Mouse (Mus musculus) stomach, embryonic 16.5 days (tissue): ENCODE data around the gene Gnaz. TPM values are rescaled to one million over a fixed set of nuclear protein-coding genes. Genes with fewer than 3 reads are reported as not detected.

Experiments
- ATAC-seq: fragments of 200-750 bp; cut with Nextera tagmentation; 2 replicates; pipeline ENCODE4 v1.8.0; 2017; ENCODE audit warnings: moderate number of reproducible peaks, moderate TSS enrichment; ENCODE audit not compliant: insufficient read depth, low FRiP score
- H3K27ac ChIP-seq: fragments of 300-500 bp; sonication (generic); 2 replicates; pipeline ENCODE4 v1.5.1; 2014; ENCODE audit warnings: low read length
- H3K27me3 ChIP-seq: fragments of 300-500 bp; sonication (generic); 2 replicates; pipeline ENCODE4 v1.6.1; 2014; ENCODE audit warnings: low read length, control low read depth, mixed read lengths; ENCODE audit not compliant: control insufficient read depth, insufficient read depth
- H3K36me3 ChIP-seq: fragments of 300-500 bp; sonication (generic); 2 replicates; pipeline ENCODE4 v1.6.1; 2014; ENCODE audit warnings: low read length; ENCODE audit not compliant: control insufficient read depth, insufficient read depth
- H3K4me1 ChIP-seq: fragments of 300-500 bp; sonication (generic); 2 replicates; pipeline ENCODE4 v1.6.1; 2014; ENCODE audit warnings: low read length, control low read depth, mixed read lengths; ENCODE audit not compliant: control insufficient read depth, insufficient read depth
- H3K4me2 ChIP-seq: fragments of 300-500 bp; sonication (generic); 2 replicates; pipeline ENCODE4 v1.6.1; 2014; ENCODE audit warnings: low read depth, low read length, mixed read lengths
- H3K4me3 ChIP-seq: fragments of 300-500 bp; sonication (generic); replicated peaks from 2 replicates; pipeline ENCODE4 v1.5.1; 2014; ENCODE audit warnings: mild to moderate bottlenecking, low read length
- H3K9ac ChIP-seq: fragments of 300-500 bp; sonication (generic); 2 replicates; pipeline ENCODE4 v1.6.1; 2014; ENCODE audit warnings: low read length
- H3K9me3 ChIP-seq: fragments of 300-500 bp; sonication (generic); replicated peaks from 2 replicates; pipeline ENCODE4 v1.6.1; 2016; ENCODE audit warnings: low read length, control low read depth; ENCODE audit not compliant: control insufficient read depth
- whole genome bisulfite sequencing: fragments of 180-500 bp; shearing (Covaris S2); extraction: QIAGEN DNeasy Blood & Tissue Kit; methylation state at CpG from one replicate; pipeline ENCODE4 v1.1.7; 2014; 5-methylcytosine and 5-hydroxymethylcytosine counted together
- polyA plus RNA-seq: library from polyadenylated mRNA; unstranded; fragments of >200 nt; fragmentation: Nextera tagmentation; extraction: Ambion mirVana; gene quantifications from 2 replicates; pipeline ENCODE4 v1.2.1, GENCODE M21; 2015

Gene Gnaz
- polyA plus RNA-seq, 1 experiment from 2014 or later: 3.4 TPM

DNA sequence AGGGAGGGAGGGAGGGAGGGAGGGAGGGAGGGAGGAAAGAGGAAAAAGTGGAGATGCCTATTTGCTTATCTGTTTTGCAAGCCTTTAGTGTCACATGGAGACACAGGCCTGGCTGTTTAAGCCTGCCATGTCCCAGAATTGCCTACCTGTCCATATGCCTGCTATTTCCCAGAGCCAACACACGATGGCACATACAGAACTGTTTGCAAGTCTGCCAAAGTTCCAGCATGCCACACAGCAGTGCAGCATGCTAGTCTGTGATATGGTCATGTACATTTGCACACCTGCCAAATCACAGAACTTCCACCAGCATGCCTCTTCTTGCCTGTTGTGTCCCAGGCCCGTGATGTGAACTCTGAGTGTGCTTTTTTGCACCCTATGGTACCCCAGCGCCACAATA, 36.4 kb upstream of the Gnaz start:
- Histone ChIP-seq H3K27me3 (no peaks in the 10 kb centered on the region), H3K9me3 (no peaks in the 10 kb centered on the region), H3K4me3 (no peak overlapping the region), H3K36me3 (no peaks in the 10 kb centered on the region), H3K27ac (no peak overlapping the region), H3K9ac (no peak overlapping the region), H3K4me2 (no peak overlapping the region), H3K4me1 (no peaks in the 10 kb centered on the region)
- WGBS: 71% methylated on average over 3 of the region's 3 CpGs
- no peak for ATAC-seq

DNA sequence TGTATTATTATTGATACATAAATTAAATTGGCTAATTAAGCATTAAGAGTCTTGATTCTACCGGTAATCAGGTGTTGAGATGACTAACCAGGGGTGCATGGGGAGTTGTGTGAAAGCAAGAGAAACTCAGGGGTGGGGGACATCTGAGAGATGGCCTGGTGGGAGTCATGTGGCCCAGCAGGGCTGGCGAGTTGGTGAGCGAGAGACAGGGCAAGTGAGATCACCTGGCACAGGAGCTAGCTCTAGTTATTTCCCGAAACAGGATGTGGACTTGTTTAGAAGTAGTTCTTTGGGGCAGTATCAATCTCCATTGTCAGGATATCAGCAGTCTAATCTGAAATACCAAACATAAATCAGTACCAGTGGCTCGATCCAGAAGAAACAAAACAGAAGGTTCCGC, 35.3 kb upstream of the Gnaz start:
- no peak overlapping the region for H3K4me2 ChIP-seq
- H3K27ac ChIP-seq: no peak overlapping the region
- H3K9me3 ChIP-seq: no peaks in the 10 kb centered on the region
- no peaks in the 10 kb centered on the region for H3K36me3 ChIP-seq
- H3K4me1 ChIP-seq: no peaks in the 10 kb centered on the region
- WGBS: 63% methylated on average over 6 of the region's 6 CpGs
- no peak overlapping the region for H3K9ac ChIP-seq
- no peak for ATAC-seq
- no peak overlapping the region for H3K4me3 ChIP-seq
- no peaks in the 10 kb centered on the region for H3K27me3 ChIP-seq

DNA sequence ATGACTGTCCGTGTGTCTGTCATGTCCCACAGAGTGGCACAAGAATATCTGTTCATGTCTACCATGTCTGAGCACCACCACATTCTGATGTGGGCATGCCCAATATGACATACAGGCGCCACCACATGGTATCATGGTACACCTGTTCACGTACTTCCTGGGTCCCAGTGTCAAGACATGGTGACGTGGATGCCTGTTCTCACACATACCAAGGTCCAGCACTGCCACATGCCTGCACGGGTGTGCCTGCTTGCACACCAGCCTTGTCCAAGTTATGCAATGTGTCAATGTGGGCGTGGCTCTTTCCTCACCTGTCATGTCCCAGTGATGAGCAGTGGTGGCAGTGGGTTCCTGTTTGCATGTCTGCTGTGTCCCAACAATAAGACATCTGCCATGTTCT, 34.5 kb upstream of the Gnaz start:
- WGBS: 71% methylated on average over 6 of the region's 6 CpGs
- no peak overlapping the region for H3K27ac ChIP-seq
- H3K4me1 ChIP-seq: no peaks in the 10 kb centered on the region
- no peak for ATAC-seq
- no peak overlapping the region for H3K9ac ChIP-seq
- H3K27me3 ChIP-seq: no peaks in the 10 kb centered on the region
- no peaks in the 10 kb centered on the region for H3K9me3 ChIP-seq
- H3K4me3 ChIP-seq: no peak overlapping the region
- H3K36me3 ChIP-seq: no peaks in the 10 kb centered on the region
- no peak overlapping the region for H3K4me2 ChIP-seq

DNA sequence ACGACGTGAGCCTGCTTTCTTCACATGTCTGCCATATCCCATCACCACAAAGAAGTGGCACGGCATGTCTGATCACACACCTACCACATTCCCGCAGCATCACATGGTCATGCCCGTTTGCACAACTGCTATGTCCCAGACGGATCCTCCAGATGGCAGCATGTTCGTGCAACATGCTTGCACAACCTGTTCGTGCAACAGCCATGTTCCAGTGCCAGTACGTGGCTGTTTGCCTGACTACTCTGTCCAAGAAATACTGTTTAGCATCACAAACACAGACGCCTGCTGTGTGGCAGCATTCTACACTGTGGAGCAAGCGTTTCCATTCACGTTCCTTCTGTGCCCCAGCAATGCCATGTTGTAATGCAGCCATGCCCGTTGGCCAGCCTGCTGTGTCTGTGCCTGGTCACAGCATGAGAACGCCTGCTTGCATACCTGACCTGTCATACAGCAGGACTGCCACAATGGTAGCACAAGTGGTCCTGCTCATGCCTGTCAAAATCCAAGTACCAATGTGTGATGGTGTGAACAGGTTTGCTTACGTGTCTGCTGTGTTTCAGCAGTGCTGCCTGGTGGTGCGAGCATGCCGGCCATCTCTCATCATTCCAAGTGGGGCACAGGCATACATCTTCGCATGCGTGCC, 33.3 kb upstream of the Gnaz start:
- no peaks in the 10 kb centered on the region for H3K4me1 ChIP-seq
- H3K36me3 ChIP-seq: no peaks in the 10 kb centered on the region
- no peak overlapping the region for H3K27ac ChIP-seq
- no peak overlapping the region for H3K9ac ChIP-seq
- no peaks in the 10 kb centered on the region for H3K9me3 ChIP-seq
- no peak for ATAC-seq
- H3K4me2 ChIP-seq: no peak overlapping the region
- no peak overlapping the region for H3K4me3 ChIP-seq
- H3K27me3 ChIP-seq: no peaks in the 10 kb centered on the region
- WGBS: 85% methylated on average over 19 of the region's 19 CpGs

DNA sequence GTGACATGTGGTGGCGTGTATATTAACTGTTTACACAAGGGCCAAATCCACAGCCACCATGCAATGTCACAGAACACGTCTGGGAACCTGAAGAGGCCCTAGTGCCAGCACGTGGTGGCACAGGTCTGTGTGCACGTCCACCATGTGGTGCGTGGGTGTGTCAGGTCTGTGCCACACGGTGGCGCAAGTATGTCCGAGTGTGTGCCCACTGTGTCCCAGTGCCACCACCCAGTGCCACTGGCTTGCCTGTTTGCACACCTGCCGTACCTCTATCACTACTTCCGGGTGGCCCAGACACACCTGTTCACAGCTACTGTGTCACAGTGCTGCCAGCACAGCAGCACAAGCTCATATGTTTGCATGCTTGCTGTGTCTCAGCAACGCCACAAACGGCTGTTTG, 32.5 kb upstream of the Gnaz start:
- Histone ChIP-seq H3K9me3 (no peaks in the 10 kb centered on the region), H3K9ac (no peak overlapping the region), H3K27me3 (no peaks in the 10 kb centered on the region), H3K36me3 (no peaks in the 10 kb centered on the region), H3K4me2 (no peak overlapping the region), H3K4me1 (no peaks in the 10 kb centered on the region), H3K4me3 (no peak overlapping the region), H3K27ac (no peak overlapping the region)
- 82% methylated on average over 12 of the region's 12 CpGs for WGBS
- ATAC-seq: no peak

DNA sequence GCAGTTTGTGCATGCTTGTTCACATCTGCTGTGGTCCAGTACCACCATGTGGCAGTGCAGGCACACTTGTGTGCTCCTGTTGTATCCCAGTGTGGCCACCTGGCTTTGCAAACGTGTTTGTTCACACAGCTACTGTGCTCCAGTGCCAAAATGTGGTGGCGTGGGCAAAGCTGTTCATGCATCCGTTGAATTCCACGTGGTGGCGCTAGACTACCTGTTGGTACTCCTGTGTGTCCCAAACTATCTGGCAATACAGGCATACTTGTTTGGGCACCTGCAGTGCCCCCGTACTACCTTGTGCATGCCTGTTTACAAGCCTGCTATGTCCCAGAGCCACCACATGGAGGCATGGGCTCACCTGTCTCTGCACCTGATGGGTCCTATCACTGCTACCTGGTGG, 32.0 kb upstream of the Gnaz start:
- Histone ChIP-seq H3K9me3 (no peaks in the 10 kb centered on the region), H3K9ac (no peak overlapping the region), H3K36me3 (no peaks in the 10 kb centered on the region), H3K4me3 (no peak overlapping the region), H3K4me2 (no peak overlapping the region), H3K27me3 (no peaks in the 10 kb centered on the region), H3K4me1 (no peaks in the 10 kb centered on the region), H3K27ac (no peak overlapping the region)
- no peak for ATAC-seq
- 23% methylated on average over 6 of the region's 6 CpGs for WGBS

DNA sequence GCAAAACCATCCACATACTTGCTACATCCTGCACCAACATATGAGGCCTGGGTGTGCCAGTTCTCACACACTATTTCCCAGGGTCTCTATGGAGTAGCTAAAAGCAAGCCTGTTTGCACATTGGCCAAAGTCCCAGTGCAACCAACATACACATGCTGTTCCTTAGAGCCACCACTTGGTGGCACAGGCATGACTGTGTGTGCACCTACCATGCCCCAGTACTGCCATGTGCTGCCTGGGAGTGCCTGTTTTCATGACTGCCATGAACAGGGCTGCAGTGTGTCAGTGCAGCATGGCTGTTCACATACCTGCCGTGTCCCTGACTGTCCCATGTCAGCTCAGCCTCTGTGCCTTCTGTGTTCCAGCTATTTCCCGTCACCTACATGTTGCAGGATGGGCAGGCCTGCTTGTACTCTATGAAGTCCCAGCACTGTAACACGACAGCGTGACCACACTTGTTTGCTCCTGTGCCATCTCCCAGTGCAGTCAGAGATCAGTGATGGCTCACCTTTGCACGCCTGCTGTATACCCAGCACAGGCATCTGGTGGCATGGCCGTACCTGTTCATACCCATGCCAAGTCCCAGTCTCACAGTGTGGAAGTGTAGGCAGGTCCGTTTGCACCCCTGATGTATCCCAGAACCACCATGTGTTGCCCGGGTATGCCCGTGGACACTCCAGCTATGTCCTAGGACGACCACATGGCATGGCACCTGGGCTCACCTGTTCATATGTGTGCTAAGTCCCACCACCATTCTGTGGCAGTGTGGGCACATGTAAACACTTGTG, 29.8 kb upstream of the Gnaz start:
- Histone ChIP-seq H3K9ac (no peak overlapping the region), H3K4me2 (no peak overlapping the region), H3K27me3 (no peaks in the 10 kb centered on the region), H3K9me3 (no peaks in the 10 kb centered on the region), H3K36me3 (no peaks in the 10 kb centered on the region), H3K4me1 (no peaks in the 10 kb centered on the region), H3K4me3 (no peak overlapping the region), H3K27ac (no peak overlapping the region)
- no peak for ATAC-seq
- 79% methylated on average over 10 of the region's 10 CpGs for WGBS

DNA sequence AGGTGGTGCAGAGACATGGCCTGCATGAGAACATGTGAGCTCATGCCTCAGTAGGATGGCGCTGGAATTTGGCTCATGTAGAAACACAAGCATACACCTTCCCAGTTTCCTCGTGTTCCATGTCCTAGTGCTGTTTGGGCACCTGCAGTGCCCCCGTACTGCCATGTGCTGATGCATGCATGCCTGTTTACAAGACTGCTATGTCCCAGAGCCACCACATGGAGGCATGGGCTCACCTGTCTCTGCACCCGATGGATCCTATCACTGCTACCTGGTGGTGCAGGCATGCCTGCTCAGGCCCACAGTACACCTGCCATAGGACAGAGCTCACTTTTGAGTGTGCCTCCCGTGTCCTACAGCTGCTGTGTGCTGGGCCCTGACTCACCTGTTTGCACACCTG, 28.6 kb upstream of the Gnaz start:
- H3K9ac ChIP-seq: no peak overlapping the region
- H3K27ac ChIP-seq: no peak overlapping the region
- no peaks in the 10 kb centered on the region for H3K36me3 ChIP-seq
- no peak for ATAC-seq
- H3K4me3 ChIP-seq: no peak overlapping the region
- no peaks in the 10 kb centered on the region for H3K27me3 ChIP-seq
- no peaks in the 10 kb centered on the region for H3K9me3 ChIP-seq
- no peaks in the 10 kb centered on the region for H3K4me1 ChIP-seq
- H3K4me2 ChIP-seq: no peak overlapping the region
- 53% methylated on average over 5 of the region's 5 CpGs for WGBS

DNA sequence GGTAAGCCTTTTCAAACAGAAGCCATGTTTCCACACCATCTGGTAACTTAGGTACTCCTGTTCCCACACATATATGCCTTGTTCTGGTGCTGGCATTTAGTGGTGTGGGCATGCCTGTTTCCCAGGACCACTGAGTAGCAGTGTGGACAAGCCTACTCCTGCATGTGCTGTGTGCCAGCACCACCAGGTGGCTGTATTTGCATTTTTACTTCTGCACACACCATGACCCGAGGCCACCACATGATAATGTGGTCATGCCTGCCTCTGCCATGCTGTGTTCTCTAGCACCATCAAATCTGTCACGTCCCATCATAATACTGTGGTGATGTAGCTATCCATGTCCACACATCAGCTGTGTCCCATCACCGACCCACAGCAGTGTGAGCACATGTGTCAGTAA, 27.7 kb upstream of the Gnaz start:
- no peaks in the 10 kb centered on the region for H3K4me1 ChIP-seq
- H3K27ac ChIP-seq: no peak overlapping the region
- no peak for ATAC-seq
- H3K9me3 ChIP-seq: no peaks in the 10 kb centered on the region
- WGBS: 60% methylated on average over 3 of the region's 3 CpGs
- no peak overlapping the region for H3K9ac ChIP-seq
- H3K27me3 ChIP-seq: no peaks in the 10 kb centered on the region
- no peaks in the 10 kb centered on the region for H3K36me3 ChIP-seq
- H3K4me2 ChIP-seq: no peak overlapping the region
- H3K4me3 ChIP-seq: no peak overlapping the region
